Mouse (Mus musculus): ENCODE results near the gene Arhgef39. TPM values are rescaled to one million over a fixed set of nuclear protein-coding genes. Genes with fewer than 3 reads are reported as not detected.

Gene Arhgef39
- polyA plus RNA-seq (2012; rRNA removed): 33.3 and 39.5 TPM in 2 replicates

GRCm38 (mm10) chr4:43499407-43500333 lies at the start of gene Arhgef39:
Gene Arhgef39 (minus strand): TSS chr4:43499695.

GRCm38 (mm10) chr4:43506536-43507185 lies 7.2 kb upstream of the Arhgef39 start, which contains the start of gene Car9:
Gene Car9 (plus strand): TSS chr4:43506966.

GRCm38 (mm10) chr4:43492821-43493185 lies 6.7 kb downstream of the Arhgef39 start, which contains the start of gene Ccdc107:
Gene Ccdc107 (plus strand): TSS chr4:43492900.

GRCm38 (mm10) chr4:43483535-43484091 lies 15.9 kb downstream of the Arhgef39 start, which contains the start of gene Sit1:
Gene Sit1 (minus strand): TSS chr4:43483734.

GRCm38 (mm10) chr4:43454041-43454836 lies 45.3 kb downstream of the Arhgef39 start, which contains the start of gene Cd72:
Gene Cd72 (minus strand): TSS chr4:43454628.

Other genes starting within 250 kb of the Arhgef39 start
- gene Atp8b5, start 232.5 kb downstream of the Arhgef39 start, polyA plus RNA-seq (2012; rRNA removed): 1.2 TPM in 2 replicates
- gene Rusc2, start 117.7 kb downstream of the Arhgef39 start, polyA plus RNA-seq (2012; rRNA removed): 59.6 and 67.4 TPM in 2 replicates
- gene Fam166b, start 70.6 kb downstream of the Arhgef39 start, polyA plus RNA-seq (2012; rRNA removed): 0.92 and 1.1 TPM in 2 replicates
- gene Tesk1, start 57.8 kb downstream of the Arhgef39 start, polyA plus RNA-seq (2012; rRNA removed): 75.3 and 75.5 TPM in 2 replicates
- 0.20 and 0.59 TPM in 2 replicates for gene Cd72, start 45.1 kb downstream of the Arhgef39 start, polyA plus RNA-seq (2012; rRNA removed)
- not detected in 2 replicates for gene Sit1, start 16.0 kb downstream of the Arhgef39 start, polyA plus RNA-seq (2012; rRNA removed)
- gene Ccdc107, start 6.8 kb downstream of the Arhgef39 start, polyA plus RNA-seq (2012; rRNA removed): 76.4 and 104 TPM in 2 replicates
- 0.50 and 0.79 TPM in 2 replicates for gene Car9, start 7.3 kb upstream of the Arhgef39 start, polyA plus RNA-seq (2012; rRNA removed)
- 15.7 and 78.5 TPM in 2 replicates for gene Tpm2, start 24.1 kb upstream of the Arhgef39 start, polyA plus RNA-seq (2012; rRNA removed)
- gene Creb3, start 62.6 kb upstream of the Arhgef39 start, polyA plus RNA-seq (2012; rRNA removed): 52.6 and 54.6 TPM in 2 replicates
- gene Tln1, start 63.0 kb upstream of the Arhgef39 start, polyA plus RNA-seq (2012; rRNA removed): 54.6 and 60.2 TPM in 2 replicates
- 55.7 and 57.0 TPM in 2 replicates for gene Rgp1, start 79.0 kb upstream of the Arhgef39 start, polyA plus RNA-seq (2012; rRNA removed)
- 82.9 and 90.4 TPM in 2 replicates for gene Gba2, start 79.2 kb upstream of the Arhgef39 start, polyA plus RNA-seq (2012; rRNA removed)
- gene Msmp, start 84.8 kb upstream of the Arhgef39 start, polyA plus RNA-seq (2012; rRNA removed): not detected in 2 replicates
- 69.8 and 78.3 TPM in 2 replicates for gene Npr2, start 132.2 kb upstream of the Arhgef39 start, polyA plus RNA-seq (2012; rRNA removed)
- gene Spag8, start 153.9 kb upstream of the Arhgef39 start, polyA plus RNA-seq (2012; rRNA removed): 6.6 and 7.9 TPM in 2 replicates
- 56.9 and 57.8 TPM in 2 replicates for gene Hint2, start 156.8 kb upstream of the Arhgef39 start, polyA plus RNA-seq (2012; rRNA removed)
- gene Tmem8b, start 169.3 kb upstream of the Arhgef39 start, polyA plus RNA-seq (2012; rRNA removed): 23.4 and 26.5 TPM in 2 replicates
- 0.30 and 0.37 TPM in 2 replicates for gene Fam221b, start 169.4 kb upstream of the Arhgef39 start, polyA plus RNA-seq (2012; rRNA removed)
- not detected in 2 replicates for gene Olfr70, start 201.1 kb upstream of the Arhgef39 start, polyA plus RNA-seq (2012; rRNA removed)
- not detected in 2 replicates for gene Olfr71, start 210.6 kb upstream of the Arhgef39 start, polyA plus RNA-seq (2012; rRNA removed)
- gene Hrct1, start 227.5 kb upstream of the Arhgef39 start, polyA plus RNA-seq (2012; rRNA removed): 0.37 and 0.76 TPM in 2 replicates
- gene Spaar, start 230.3 kb upstream of the Arhgef39 start, polyA plus RNA-seq (2012; rRNA removed): 0.09 and 0.16 TPM in 2 replicates